Mouse (Mus musculus) erythroblast, embryonic 14.5 days (primary cell): ENCODE results near the gene Vmn2r84.

Source experiments
- GATA1 ChIP-seq: IDR thresholded peaks from 2 replicates; pipeline ENCODE4 v1.6.1; 2012; ENCODE audit warnings: low read length, inconsistent platforms, mixed read lengths
- TAL1 ChIP-seq: IDR thresholded peaks from 3 replicates; pipeline ENCODE4 v1.6.1; 2012; ENCODE audit warnings: low read length, inconsistent platforms, mixed read lengths

DNA sequence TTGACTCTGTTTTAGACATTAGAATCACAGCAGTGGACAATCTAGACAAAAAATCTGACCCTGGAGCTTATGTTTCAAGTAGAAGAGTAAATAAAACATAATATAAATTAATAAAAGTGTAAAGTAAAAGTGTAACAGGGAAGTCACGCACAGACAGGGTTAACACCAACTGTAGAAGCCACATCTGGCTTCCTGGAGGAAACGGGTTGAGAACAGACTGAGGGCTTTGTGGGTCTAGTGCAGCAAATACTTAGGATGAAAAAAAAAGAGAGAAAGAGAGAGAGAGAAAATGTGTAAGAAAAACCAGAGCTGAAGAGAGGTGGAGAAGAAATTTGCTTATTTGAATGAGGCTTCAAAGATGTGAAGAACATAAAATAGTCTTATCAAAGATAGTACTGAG is 56.6 kb downstream of the Vmn2r84 start:
- TF ChIP-seq GATA1 (no peak), TAL1 (no peak)
